Mouse (Mus musculus): Measurements from ENCODE around the gene Pkd1l2. TPM values are rescaled to one million over a fixed set of nuclear protein-coding genes. Genes with fewer than 3 reads are reported as not detected.

Gene Pkd1l2
- total and polyA plus RNA-seq, 2 experiments from 2014 or later, result 0.05 to 2.0 TPM

DNA sequence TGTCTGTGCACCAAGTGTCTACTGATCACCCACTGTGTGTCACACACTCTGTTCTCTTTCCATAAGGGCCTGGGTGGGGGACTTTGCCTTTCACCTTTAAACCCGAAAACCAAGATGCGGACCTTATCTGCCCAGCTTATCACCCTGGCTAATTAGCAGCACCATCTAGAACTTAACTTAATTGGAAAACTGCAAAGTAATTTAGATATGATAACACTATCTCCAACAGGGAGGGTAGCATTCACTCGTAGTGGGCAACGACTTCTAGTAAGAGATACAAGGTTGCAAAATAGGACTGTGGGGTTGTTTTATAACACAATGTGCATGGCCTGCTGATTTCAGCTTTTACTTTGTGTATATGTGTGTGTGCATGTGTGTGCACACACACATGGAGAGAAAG lies 7.6 kb upstream of the Pkd1l2 start:
- ATAC-seq (no peak), DNase-seq (ENCODE audit: low spot score) (no peak)
- TF ChIP-seq CTCF (IDR thresholded peaks at IDR 0.05; ENCODE audit: low read depth), result no peak
- no peaks in the 10 kb centered on the region for H3K36me3 ChIP-seq (ENCODE audit: insufficient read depth, low read length)
- H3K4me1 ChIP-seq (ENCODE audit: insufficient read depth, low read length), result no peaks in the 10 kb centered on the region
- no peak overlapping the region for H3K27ac ChIP-seq
- H3K27me3 ChIP-seq (ENCODE audit: insufficient read depth, low read length), result no peaks in the 10 kb centered on the region
- H3K4me2 ChIP-seq (ENCODE audit: low read depth, low read length), result no peak overlapping the region
- H3K9me3 ChIP-seq (ENCODE audit: low read length), result no peaks in the 10 kb centered on the region
- H3K4me3 ChIP-seq (ENCODE audit: low read length), result no peak overlapping the region
- H3K9ac ChIP-seq (replicated peaks; ENCODE audit: low read length), result no peak overlapping the region
- 93% methylated on average over 4 of the region's 4 CpGs for WGBS

DNA sequence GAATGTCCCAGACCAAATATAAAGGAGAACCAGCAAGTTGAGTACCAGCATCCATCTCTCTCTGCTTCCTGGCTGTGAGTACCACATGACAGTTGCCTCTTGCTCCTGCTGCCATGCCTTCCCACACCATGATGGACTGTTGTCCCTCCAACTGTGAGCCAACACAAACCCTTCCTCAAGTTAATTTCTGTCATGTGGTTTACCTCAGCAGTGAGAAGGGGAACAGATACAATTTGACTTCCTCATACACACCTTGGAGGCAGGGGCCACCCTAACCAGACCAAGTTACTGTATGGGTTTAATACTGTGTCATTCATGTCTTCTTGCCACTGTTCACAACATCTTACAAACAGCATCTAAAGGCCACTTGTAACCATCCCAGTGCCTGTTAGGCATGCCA lies 4.8 kb upstream of the Pkd1l2 start:
- H3K9ac ChIP-seq (replicated peaks; ENCODE audit: low read length), result no peak overlapping the region
- no peaks in the 10 kb centered on the region for H3K9me3 ChIP-seq (ENCODE audit: low read length)
- no peak for ATAC-seq

DNA sequence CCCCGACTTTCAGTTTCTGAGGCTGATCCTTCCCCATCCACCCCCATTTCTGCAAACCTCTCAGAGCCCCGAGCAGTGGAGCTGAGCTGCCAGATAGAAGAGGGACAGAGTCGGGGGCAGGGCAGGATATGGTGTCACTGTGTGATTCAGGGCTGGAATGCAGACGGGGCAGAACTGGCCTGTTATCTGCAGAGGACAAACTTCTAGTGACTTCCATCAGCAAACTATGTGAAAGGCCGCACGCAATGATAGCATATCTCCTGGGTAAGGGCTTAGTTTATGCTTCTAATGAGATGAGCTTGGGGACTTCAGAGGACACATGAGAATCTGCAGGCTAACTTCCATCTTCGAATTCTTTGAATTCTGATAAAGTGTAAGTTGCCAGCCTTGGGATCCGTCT lies 3.3 kb upstream of the Pkd1l2 start:
- ATAC-seq (no peak), DNase-seq (ENCODE audit: low spot score) (no peak)
- Histone ChIP-seq H3K36me3 (ENCODE audit: insufficient read depth, low read length) (no peaks in the 10 kb centered on the region), H3K4me3 (ENCODE audit: low read length) (no peak overlapping the region), H3K27me3 (ENCODE audit: insufficient read depth, low read length) (no peaks in the 10 kb centered on the region), H3K4me2 (ENCODE audit: low read depth, low read length) (no peak overlapping the region), H3K27ac (no peak overlapping the region), H3K4me1 (ENCODE audit: insufficient read depth, low read length) (no peaks in the 10 kb centered on the region), H3K9me3 (ENCODE audit: low read length) (no peaks in the 10 kb centered on the region), H3K9ac (replicated peaks; ENCODE audit: low read length) (no peak overlapping the region)
- no peak for TF ChIP-seq CTCF (IDR thresholded peaks at IDR 0.05; ENCODE audit: low read depth)
- 71% methylated on average over 8 of the region's 8 CpGs for WGBS

More for the DNA sequence above, 4.8 kb upstream of the Pkd1l2 start:
- Histone ChIP-seq H3K27me3 (ENCODE audit: insufficient read depth, low read length) (no peaks in the 10 kb centered on the region), H3K4me1 (ENCODE audit: insufficient read depth, low read length) (no peaks in the 10 kb centered on the region), H3K36me3 (ENCODE audit: insufficient read depth, low read length) (no peaks in the 10 kb centered on the region), H3K4me3 (ENCODE audit: low read length) (no peak overlapping the region), H3K4me2 (ENCODE audit: low read depth, low read length) (no peak overlapping the region), H3K27ac (no peak overlapping the region)
- no peak for DNase-seq (ENCODE audit: low spot score)
- no peak for TF ChIP-seq CTCF (IDR thresholded peaks at IDR 0.05; ENCODE audit: low read depth)

DNA sequence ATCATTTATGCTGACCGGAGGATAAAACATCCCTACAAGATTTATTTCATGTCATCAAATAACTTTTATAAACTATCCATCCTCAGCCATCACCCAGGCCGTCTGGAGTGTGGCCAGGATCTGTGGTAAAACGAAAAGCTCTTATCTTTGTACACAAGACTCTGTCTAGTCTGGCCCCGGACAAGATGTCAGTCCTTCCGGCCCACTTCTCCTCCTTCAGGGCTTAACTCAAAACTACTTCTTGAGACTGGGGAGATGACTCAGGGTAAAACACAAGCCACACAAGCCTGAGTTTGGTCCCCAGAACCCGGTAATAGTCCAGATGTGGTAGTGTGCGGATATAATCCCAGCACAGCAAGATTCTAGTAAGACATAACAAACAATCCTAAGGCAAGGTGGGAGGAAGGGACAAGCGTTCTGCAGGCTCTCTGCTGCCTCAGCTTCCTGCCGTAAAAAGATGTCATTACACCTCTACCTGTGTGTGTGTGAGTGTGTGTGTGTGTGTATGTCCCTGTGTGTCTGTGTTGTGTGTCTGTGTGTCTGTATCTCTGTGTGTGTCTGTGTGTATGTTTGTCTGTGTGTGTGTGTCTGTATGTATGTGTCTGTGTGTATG lies 804 bp upstream of the Pkd1l2 start:
- no peaks in the 10 kb centered on the region for H3K4me1 ChIP-seq (ENCODE audit: insufficient read depth, low read length)
- H3K4me2 ChIP-seq (ENCODE audit: low read depth, low read length), result no peak overlapping the region
- WGBS, result 72% methylated on average over 9 of the region's 9 CpGs
- DNase-seq (ENCODE audit: low spot score), result no peak
- no peak overlapping the region for H3K4me3 ChIP-seq (ENCODE audit: low read length)
- no peaks in the 10 kb centered on the region for H3K9me3 ChIP-seq (ENCODE audit: low read length)
- H3K9ac ChIP-seq (replicated peaks; ENCODE audit: low read length), result no peak overlapping the region
- no peak for ATAC-seq
- no peak overlapping the region for H3K27ac ChIP-seq
- H3K27me3 ChIP-seq (ENCODE audit: insufficient read depth, low read length), result no peaks in the 10 kb centered on the region
- peak; percentile 25; the same call in 1 of the 2 replicates for TF ChIP-seq CTCF (IDR thresholded peaks at IDR 0.05; ENCODE audit: low read depth)
- no peaks in the 10 kb centered on the region for H3K36me3 ChIP-seq (ENCODE audit: insufficient read depth, low read length)

GRCm38 (mm10) chr8:117079652-117080051 lies 2.6 kb downstream of the Pkd1l2 start:
- ATAC-seq (no peak), DNase-seq (ENCODE audit: low spot score) (no peak)
- no peak for TF ChIP-seq CTCF (IDR thresholded peaks at IDR 0.05; ENCODE audit: low read depth)
- Histone ChIP-seq H3K9me3 (ENCODE audit: low read length) (no peaks in the 10 kb centered on the region), H3K9ac (replicated peaks; ENCODE audit: low read length) (no peak overlapping the region), H3K27me3 (ENCODE audit: insufficient read depth, low read length) (no peaks in the 10 kb centered on the region), H3K4me3 (ENCODE audit: low read length) (no peak overlapping the region), H3K4me2 (ENCODE audit: low read depth, low read length) (no peak overlapping the region), H3K27ac (no peak overlapping the region), H3K36me3 (ENCODE audit: insufficient read depth, low read length) (no peaks in the 10 kb centered on the region), H3K4me1 (ENCODE audit: insufficient read depth, low read length) (no peaks in the 10 kb centered on the region)
- WGBS, result 86% methylated on average over 14 of the region's 14 CpGs

DNA sequence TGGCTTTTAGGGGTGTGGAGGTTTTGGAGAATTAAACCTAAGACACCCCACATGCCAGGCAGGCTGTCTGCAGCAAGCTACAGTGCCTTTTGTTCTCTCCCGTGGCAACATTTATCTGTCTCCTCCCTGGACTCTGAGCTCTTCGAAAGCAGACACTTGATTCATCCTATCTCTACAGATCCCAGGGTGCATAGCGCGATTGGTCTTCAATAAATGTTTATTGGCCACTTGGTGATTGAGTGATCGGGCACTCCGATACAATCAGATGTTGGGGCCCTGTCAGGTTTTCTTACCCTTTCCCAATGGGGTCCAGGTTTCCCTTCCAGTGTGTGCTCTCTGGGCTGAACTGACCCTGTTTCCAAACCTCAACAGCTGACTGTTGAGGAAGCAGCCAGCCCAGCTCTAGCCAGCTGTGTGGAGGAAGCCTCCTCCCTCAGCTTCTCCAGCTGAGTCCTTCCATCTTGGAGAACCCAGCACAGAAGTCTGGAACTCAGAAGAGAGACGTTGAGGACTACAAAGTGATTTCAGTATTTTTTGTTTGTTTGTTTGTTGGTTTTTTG lies 3.8 kb downstream of the Pkd1l2 start:
- Histone ChIP-seq H3K4me1 (ENCODE audit: insufficient read depth, low read length) (no peaks in the 10 kb centered on the region), H3K9ac (replicated peaks; ENCODE audit: low read length) (no peak overlapping the region), H3K27ac (no peak overlapping the region), H3K9me3 (ENCODE audit: low read length) (no peaks in the 10 kb centered on the region), H3K27me3 (ENCODE audit: insufficient read depth, low read length) (no peaks in the 10 kb centered on the region), H3K36me3 (ENCODE audit: insufficient read depth, low read length) (no peaks in the 10 kb centered on the region), H3K4me3 (ENCODE audit: low read length) (no peak overlapping the region), H3K4me2 (ENCODE audit: low read depth, low read length) (no peak overlapping the region)
- WGBS, result 75% methylated on average over 7 of the region's 7 CpGs
- TF ChIP-seq CTCF (IDR thresholded peaks at IDR 0.05; ENCODE audit: low read depth), result no peak
- no peak for ATAC-seq
- no peak for DNase-seq (ENCODE audit: low spot score)
